Mouse (Mus musculus): ENCODE measurements at regions not wholly inside any gene's neighbourhood (a gene's known extent, or its start where the extent isn't known, plus 50 kb on each side); places are given as distances from the start of the nearest gene placed in this dataset.
A peak's percentile ranks its signal among the peaks of the same experiment; 100 is the strongest.

DNA sequence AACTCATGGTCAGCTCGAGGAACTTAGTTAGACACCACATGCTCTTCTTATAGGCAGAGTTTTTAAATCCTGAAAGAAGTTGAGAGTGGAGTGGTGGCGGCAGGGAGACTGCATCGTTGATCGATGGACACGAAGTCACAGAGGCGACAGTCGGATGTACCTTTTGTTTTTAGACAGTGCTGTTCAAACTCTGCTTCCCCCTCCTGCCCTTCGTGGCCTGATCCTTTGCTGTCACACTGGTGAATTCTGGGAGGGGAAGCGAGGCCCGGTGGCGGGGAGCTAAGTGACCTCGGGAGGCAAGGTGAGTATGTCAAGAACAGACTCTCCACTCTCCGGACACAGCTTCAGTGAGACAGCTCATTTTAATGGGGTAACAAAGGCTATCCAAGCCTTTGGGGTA is 155.5 kb downstream of the Cog6 start:
- no peak for DNase-seq (ENCODE audit: low spot score)

- DNase-seq (ENCODE audit: low spot score): no peak
Observed at GRCm38 (mm10) chr3:52859848-52860247, 157.2 kb downstream of the Cog6 start.

DNA sequence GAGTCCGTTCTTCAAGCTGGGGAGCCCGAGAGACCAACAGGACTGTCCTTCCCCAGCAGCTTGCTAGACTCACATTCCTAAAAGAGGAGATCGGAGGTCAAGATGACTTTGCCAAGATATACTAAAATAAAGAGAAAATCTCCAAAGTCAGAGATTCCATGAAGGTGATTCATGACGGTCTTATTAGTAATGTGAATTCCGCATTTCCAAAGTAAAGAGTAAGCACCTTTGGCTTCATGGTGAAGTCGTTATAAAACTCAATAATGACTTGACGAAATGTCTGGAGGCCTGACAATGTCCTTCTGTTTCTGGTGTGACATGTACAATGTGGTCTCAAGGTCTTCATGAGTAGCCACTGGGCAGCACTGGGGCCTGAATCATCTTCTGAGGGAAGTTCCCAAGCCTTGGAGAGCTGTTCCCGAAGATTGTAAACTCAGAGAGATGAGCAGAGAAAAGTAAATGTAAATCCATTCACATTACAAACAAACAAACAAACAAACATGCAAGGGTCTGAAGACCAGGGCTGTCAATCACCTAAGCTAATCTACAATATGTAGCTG is 157.7 kb downstream of the Cog6 start:
- DNase-seq (ENCODE audit: low spot score): no peak

GRCm38 (mm10) chr3:52858259-52858658 is 158.8 kb downstream of the Cog6 start:
- DNase-seq (ENCODE audit: low spot score): no peak

GRCm38 (mm10) chr3:52857076-52857475 is 160.0 kb downstream of the Cog6 start:
- DNase-seq (ENCODE audit: low spot score): no peak

DNA sequence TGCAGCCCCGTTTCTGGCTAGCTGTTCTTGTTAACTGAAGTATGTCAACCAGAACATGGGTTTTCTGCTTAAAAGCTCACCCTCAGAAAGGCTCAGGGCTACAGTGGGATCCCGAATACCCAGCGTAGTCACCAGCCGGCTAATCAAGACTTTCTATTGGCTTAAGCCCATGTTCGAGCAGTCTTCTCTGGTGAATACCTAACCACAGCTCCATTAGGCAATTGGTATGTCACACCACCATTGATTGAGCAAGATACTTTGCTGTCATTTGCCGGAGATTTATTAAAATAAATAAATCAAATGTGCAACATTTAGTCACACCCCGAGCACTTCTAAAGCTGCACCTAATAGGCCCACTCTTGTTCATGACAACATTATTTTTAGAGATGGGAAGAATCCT is 162.5 kb downstream of the Cog6 start:
- DNase-seq (ENCODE audit: low spot score): no peak

- DNase-seq (ENCODE audit: low spot score): no peak
Observed at GRCm38 (mm10) chr3:52853126-52853525, 163.9 kb downstream of the Cog6 start.

GRCm38 (mm10) chr3:52845166-52845565 is 171.9 kb downstream of the Cog6 start:
- no peak for DNase-seq (ENCODE audit: low spot score)

DNA sequence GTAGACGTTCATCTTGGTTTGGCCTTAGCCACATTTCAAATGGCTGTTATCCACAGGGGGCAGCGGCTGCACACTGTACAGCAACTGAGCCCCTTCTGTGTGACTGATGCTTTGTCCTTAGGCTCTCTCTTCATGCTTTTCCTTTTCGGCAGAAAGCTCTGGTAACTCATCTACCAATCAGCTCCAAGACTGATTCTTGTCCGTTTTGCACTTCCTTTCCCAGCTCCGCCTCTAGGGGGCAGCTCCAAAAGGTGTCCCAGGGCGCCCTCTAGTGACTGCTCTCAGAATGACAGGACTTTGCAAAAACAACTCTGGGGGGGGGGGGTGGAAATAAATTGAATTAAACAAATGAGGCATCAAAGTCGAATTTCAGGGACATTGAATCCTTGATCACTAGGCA is 173.0 kb downstream of the Cog6 start:
- DNase-seq (ENCODE audit: low spot score): peak; percentile 72

DNA sequence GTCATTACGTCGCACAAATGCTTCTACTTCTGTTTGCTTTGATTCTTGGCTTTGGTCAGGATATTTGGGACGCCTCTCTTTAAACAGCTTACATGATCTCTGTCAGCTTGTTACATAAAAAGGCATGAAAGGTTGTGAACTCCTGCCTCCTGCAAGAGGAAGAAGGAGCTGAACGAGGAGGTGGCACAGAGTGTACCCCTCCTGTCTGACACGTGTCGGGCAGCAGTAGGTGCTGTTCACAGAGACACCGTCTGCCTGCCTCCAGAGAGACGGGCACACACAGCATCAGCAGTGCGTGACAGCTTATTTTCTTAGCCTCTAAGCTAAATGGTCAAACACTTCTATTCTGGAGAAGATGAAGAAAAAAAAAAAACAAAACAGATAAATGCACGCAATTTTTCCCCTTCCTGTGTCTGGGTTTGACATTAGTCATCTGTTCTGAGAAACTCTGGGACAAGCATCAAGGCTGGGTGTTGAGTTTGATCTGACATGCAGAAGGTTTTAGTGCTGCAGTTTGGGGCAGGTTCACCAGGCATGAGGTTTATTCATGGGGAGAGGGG is 174.1 kb downstream of the Cog6 start:
- no peak for DNase-seq (ENCODE audit: low spot score)

- DNase-seq (ENCODE audit: low spot score): no peak
Observed at GRCm38 (mm10) chr3:52840160-52840953, 176.7 kb downstream of the Cog6 start.

- no peak for DNase-seq (ENCODE audit: low spot score)
Observed at GRCm38 (mm10) chr3:52838020-52838419, 179.0 kb downstream of the Cog6 start.

- DNase-seq (ENCODE audit: low spot score): no peak
Observed at GRCm38 (mm10) chr3:52837527-52837926, 179.5 kb downstream of the Cog6 start.

GRCm38 (mm10) chr3:52836780-52837179 is 180.3 kb downstream of the Cog6 start:
- DNase-seq (ENCODE audit: low spot score): no peak

DNA sequence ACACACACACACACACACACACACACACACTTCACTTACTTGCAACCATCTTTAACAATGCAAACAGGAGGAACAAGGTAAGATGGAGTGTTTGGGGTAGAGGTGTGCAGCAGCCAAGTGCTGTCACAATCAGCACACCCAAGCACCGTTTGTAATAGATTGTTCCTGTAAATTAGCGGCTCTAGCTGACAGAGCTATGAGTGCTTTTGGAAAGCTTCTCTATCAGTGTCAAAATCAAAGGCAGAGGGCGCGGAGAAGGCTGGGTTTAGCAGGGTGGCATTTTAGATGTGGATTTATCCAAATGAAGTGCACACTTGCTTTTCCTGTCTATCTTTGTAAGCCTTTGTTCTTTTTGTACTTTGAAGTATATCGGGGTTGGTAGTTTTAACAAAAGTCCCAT is 184.6 kb downstream of the Cog6 start:
- DNase-seq (ENCODE audit: low spot score): no peak

DNA sequence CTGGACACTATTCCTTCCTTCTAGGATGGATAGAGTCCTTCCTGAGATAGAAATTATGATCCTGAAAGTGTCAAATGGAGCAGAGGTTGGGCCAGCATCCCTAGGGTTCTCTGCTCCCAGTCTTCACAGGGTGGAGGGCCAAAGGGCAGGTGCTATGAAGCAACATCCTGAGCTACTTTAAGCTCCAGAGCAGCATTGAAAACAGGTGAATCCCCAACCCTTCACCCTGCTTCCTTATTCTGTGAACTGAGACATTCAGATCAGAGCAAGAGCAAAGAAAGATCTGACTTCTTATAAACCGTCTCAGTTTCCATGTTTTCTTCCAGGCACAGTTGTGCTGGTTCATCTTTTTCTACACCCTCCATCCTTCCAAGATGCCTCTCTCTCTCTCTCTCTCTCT is 185.1 kb downstream of the Cog6 start:
- DNase-seq (ENCODE audit: low spot score): no peak

GRCm38 (mm10) chr3:52830101-52830500 is 186.9 kb downstream of the Cog6 start:
- DNase-seq (ENCODE audit: low spot score): no peak

DNA sequence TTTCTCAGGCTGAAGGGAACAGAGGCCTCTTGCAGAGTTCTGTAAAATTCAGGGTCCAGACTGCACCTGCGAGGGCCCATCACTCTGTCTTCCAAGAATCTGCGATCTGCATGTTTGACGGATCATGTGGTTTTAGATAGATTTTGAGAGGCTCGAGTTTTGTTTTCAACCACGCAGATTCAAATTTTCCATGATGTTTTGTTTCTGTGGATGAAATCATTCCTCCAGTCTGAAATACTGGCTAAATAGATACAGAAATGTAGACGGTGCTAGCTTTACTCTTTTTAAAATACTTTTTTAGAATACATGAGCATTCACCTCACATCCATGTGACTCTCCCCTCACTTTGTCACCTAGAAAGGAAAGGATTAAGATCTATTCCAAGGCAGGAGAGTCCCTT is 188.0 kb downstream of the Cog6 start:
- DNase-seq (ENCODE audit: low spot score): no peak

DNA sequence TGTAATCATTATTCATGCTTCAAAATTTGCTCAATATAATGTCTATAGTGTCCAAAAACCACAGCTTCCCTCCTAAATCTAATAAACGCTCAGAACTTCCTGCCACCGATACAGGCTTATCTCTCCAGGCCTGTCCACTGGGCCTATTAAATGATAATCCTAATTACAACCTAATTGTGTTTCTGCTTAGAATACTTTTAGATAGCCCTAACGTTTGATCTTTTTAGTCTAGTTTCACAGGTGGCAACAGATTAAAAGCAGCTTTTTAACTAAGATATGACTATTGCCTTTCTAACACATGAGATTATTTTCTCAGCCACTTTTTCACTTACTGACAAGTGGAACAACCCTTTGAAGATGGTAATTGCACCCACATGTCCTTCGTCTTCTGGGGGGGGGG is 188.6 kb downstream of the Cog6 start:
- DNase-seq (ENCODE audit: low spot score): no peak

- DNase-seq (ENCODE audit: low spot score): no peak
Observed at GRCm38 (mm10) chr3:52822848-52823247, 194.2 kb downstream of the Cog6 start.

DNA sequence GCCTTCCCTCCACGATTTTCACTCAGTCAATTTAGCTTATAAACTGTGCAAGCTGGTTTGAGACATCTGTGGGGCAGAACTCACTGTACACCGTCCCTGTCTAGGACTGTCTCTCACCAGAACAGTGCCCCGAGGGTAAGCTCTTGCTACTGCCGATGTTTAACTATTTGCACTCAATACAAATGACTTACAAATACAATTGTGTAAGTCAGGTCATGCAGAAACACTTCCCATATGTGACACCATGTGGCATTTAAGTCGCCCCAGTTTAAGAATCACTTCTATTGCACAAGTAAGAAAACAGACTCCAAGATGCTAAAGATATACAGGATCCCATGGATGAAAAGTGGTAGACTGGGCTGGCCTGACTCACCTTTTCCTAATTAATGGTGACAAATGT is 195.6 kb downstream of the Cog6 start:
- DNase-seq (ENCODE audit: low spot score): no peak

DNA sequence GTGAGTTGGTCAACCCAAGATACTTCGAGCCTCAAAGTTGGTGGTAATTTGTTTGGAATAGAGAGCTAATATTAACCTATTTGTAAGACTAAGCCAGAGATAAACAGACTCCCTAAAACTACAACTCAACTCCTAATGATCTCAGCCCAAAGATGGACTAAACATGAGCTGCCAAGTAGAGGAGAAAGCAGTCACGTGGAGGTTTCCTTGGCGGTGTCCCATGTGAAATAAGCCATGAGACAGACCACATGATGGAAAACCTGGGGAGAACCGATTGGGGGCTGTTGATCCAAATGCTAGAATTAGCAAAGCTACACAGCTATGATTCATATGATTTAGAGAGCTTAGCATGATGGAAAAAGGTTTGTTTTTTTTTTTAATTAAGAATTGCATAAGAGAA is 198.6 kb downstream of the Cog6 start:
- DNase-seq (ENCODE audit: low spot score): no peak

DNA sequence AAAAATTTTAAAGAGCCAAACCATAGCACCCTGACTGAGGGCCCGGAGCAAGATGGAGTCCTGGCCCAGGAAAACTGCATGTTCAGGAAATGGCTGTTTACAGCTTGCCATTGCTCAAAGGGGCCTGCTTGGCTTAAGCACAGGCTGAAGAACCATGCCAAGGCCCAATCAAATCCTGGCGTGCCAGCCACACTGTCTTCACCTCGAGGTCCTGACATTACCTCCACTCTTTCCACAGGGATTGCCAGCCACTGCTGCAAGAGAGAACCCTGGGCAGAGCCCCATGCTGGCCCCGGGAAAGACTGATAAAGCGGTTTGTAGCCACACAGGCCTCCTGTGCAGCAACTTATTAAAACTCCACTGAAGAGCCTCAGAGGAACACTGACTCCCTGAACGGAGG is 199.6 kb downstream of the Cog6 start:
- DNase-seq (ENCODE audit: low spot score): no peak

DNA sequence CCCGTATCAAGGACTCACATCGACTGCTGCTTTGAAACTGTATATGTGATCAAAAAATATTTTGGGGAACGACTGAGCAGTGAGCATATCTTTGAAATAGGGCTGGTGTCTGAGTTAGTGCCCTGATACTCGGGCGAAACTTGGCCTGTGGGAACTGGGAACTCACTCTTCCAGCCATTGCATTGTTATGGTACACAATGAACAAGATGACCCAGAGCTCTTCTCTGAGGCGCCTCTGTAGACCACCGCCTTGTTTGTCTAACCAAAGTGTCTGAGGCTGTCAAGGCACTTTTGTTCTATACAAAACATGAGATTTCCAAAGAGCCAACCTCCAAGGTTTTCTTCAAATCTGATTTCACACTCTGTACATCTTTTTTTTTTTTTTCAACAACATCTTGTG is 201.5 kb downstream of the Cog6 start:
- DNase-seq (ENCODE audit: low spot score): no peak
